Mouse (Mus musculus) liver, embryonic 16.5 days (tissue): Measurements from ENCODE around the gene Iqcf5. TPM values are rescaled to one million over a fixed set of nuclear protein-coding genes. Genes with fewer than 3 reads are reported as not detected.

Experiments used
- ATAC-seq: fragments of 200-750 bp; cut with Nextera tagmentation; 2 replicates; pipeline ENCODE4 v1.8.0; 2017; ENCODE audit warnings: low read depth, mild to moderate bottlenecking, moderate number of reproducible peaks, moderate library complexity
- H3K27ac ChIP-seq: fragments of 300-500 bp; sonication (generic); 2 replicates; pipeline ENCODE4 v1.5.1; 2014; ENCODE audit warnings: mild to moderate bottlenecking, low read length
- H3K27me3 ChIP-seq: fragments of 300-500 bp; sonication (generic); 2 replicates; pipeline ENCODE4 v1.6.1; 2014; ENCODE audit warnings: low read depth, low read length, mixed read lengths; ENCODE audit not compliant: control insufficient read depth, insufficient read depth
- H3K36me3 ChIP-seq: fragments of 300-500 bp; sonication (generic); 2 replicates; pipeline ENCODE4 v1.6.1; 2014; ENCODE audit warnings: mild to moderate bottlenecking; ENCODE audit not compliant: control insufficient read depth, insufficient read depth
- H3K4me1 ChIP-seq: fragments of 300-500 bp; sonication (generic); 2 replicates; pipeline ENCODE4 v1.6.1; 2014; ENCODE audit warnings: low read depth, low read length, mixed read lengths; ENCODE audit not compliant: control insufficient read depth
- H3K4me2 ChIP-seq: fragments of 300-500 bp; sonication (generic); 2 replicates; pipeline ENCODE4 v1.6.1; 2014; ENCODE audit warnings: low read depth, low read length, mixed read lengths
- H3K4me3 ChIP-seq: fragments of 300-500 bp; sonication (generic); 2 replicates; pipeline ENCODE4 v1.5.1; 2014; ENCODE audit warnings: low read depth, mild to moderate bottlenecking, low read length
- H3K9ac ChIP-seq: fragments of 300-500 bp; sonication (generic); 2 replicates; pipeline ENCODE4 v1.6.1; 2014; ENCODE audit warnings: low read depth, low read length
- H3K9me3 ChIP-seq: fragments of 300-500 bp; sonication (generic); replicated peaks from 2 replicates; pipeline ENCODE4 v1.6.1; 2016; ENCODE audit warnings: low read length; ENCODE audit not compliant: control insufficient read depth
- WGBS: fragments of 180-500 bp; shearing (Covaris S2); extraction: QIAGEN DNeasy Blood & Tissue Kit; methylation state at CpG from one replicate; pipeline ENCODE4 v1.1.7; 2014; ENCODE audit not compliant: insufficient replicate concordance; 5-methylcytosine and 5-hydroxymethylcytosine counted together
- polyA plus RNA-seq: library from polyadenylated mRNA; unstranded; fragments of >200 nt; fragmentation: Nextera tagmentation; extraction: Ambion mirVana; gene quantifications from 2 replicates; pipeline ENCODE4 v1.2.1, GENCODE M21; 2015

Iqcf5 gene
- polyA plus RNA-seq, 1 experiment from 2014 or later = not detected

GRCm38 (mm10) chr9:106471892-106472291 lies 42.5 kb upstream of the Iqcf5 start:
- Histone ChIP-seq H3K4me2 (no peak overlapping the region), H3K4me1 (peaks cover 16% of the 10 kb centered on the region), H3K9ac (no peak overlapping the region), H3K27ac (no peak overlapping the region), H3K27me3 (no peaks in the 10 kb centered on the region), H3K36me3 (no peaks in the 10 kb centered on the region), H3K9me3 (no peaks in the 10 kb centered on the region), H3K4me3 (no peak overlapping the region)
- WGBS = 66% methylated on average over 5 of the region's 5 CpGs
- ATAC-seq = no peak

GRCm38 (mm10) chr9:106472321-106472720 lies 42.1 kb upstream of the Iqcf5 start:
- H3K9ac ChIP-seq = no peak overlapping the region
- no peak overlapping the region for H3K4me3 ChIP-seq
- WGBS = 53% methylated on average over 4 of the region's 4 CpGs

GRCm38 (mm10) chr9:106473081-106473752 lies 41.2 kb upstream of the Iqcf5 start:
- H3K4me2 ChIP-seq = no peak overlapping the region
- H3K4me1 ChIP-seq = peaks cover 27% of the 10 kb centered on the region
- no peak overlapping the region for H3K4me3 ChIP-seq
- ATAC-seq = no peak
- 72% methylated on average over 16 of the region's 16 CpGs for WGBS
- no peaks in the 10 kb centered on the region for H3K9me3 ChIP-seq
- no peaks in the 10 kb centered on the region for H3K36me3 ChIP-seq
- H3K27me3 ChIP-seq = no peaks in the 10 kb centered on the region
- no peak overlapping the region for H3K9ac ChIP-seq
- no peak overlapping the region for H3K27ac ChIP-seq

More at GRCm38 (mm10) chr9:106472321-106472720, 42.1 kb upstream of the Iqcf5 start:
- ATAC-seq = no peak
- Histone ChIP-seq H3K27me3 (no peaks in the 10 kb centered on the region), H3K4me1 (peaks cover 18% of the 10 kb centered on the region), H3K9me3 (no peaks in the 10 kb centered on the region), H3K36me3 (no peaks in the 10 kb centered on the region), H3K4me2 (no peak overlapping the region), H3K27ac (no peak overlapping the region)

GRCm38 (mm10) chr9:106473753-106474105 lies 40.6 kb upstream of the Iqcf5 start:
- H3K4me2 ChIP-seq = no peak overlapping the region
- WGBS = 62% methylated on average over 5 of the region's 5 CpGs
- H3K4me3 ChIP-seq = no peak overlapping the region
- H3K9me3 ChIP-seq = no peaks in the 10 kb centered on the region
- H3K36me3 ChIP-seq = no peaks in the 10 kb centered on the region
- no peak for ATAC-seq
- H3K27me3 ChIP-seq = no peaks in the 10 kb centered on the region
- H3K9ac ChIP-seq = no peak overlapping the region
- peaks cover 30% of the 10 kb centered on the region for H3K4me1 ChIP-seq
- no peak overlapping the region for H3K27ac ChIP-seq

GRCm38 (mm10) chr9:106474456-106474855 lies 39.9 kb upstream of the Iqcf5 start:
- no peak overlapping the region for H3K4me2 ChIP-seq
- no peaks in the 10 kb centered on the region for H3K9me3 ChIP-seq
- no peak overlapping the region for H3K27ac ChIP-seq
- H3K9ac ChIP-seq = no peak overlapping the region
- no peak overlapping the region for H3K4me3 ChIP-seq
- no peak for ATAC-seq
- H3K4me1 ChIP-seq = peaks cover 30% of the 10 kb centered on the region
- WGBS = 10% methylated on average over 6 of the region's 6 CpGs
- no peaks in the 10 kb centered on the region for H3K27me3 ChIP-seq
- H3K36me3 ChIP-seq = no peaks in the 10 kb centered on the region

- Histone ChIP-seq H3K9ac (no peak overlapping the region), H3K4me2 (no peak overlapping the region), H3K9me3 (no peaks in the 10 kb centered on the region)
Measured at GRCm38 (mm10) chr9:106475046-106475445, 39.3 kb upstream of the Iqcf5 start.

GRCm38 (mm10) chr9:106475663-106476001 lies 38.7 kb upstream of the Iqcf5 start, which contains the start of gene Rrp9:
Gene Rrp9, plus strand, starts transcription at chr9:106475963.
- peak within 1 kb of the TSS; percentile 16; the same call in 1 of the 2 replicates for H3K4me3 ChIP-seq
- H3K27me3 ChIP-seq = no peaks in the 10 kb centered on the region
- peaks cover 30% of the 10 kb centered on the region for H3K4me1 ChIP-seq
- no peaks in the 10 kb centered on the region; the same call in 1 of the 2 replicates for H3K36me3 ChIP-seq
- H3K9me3 ChIP-seq = no peaks in the 10 kb centered on the region
- peak within 1 kb of the TSS; percentile 7; the same call in 1 of the 2 replicates for H3K27ac ChIP-seq
- ATAC-seq = no peak
- 56% methylated on average over 10 of the region's 10 CpGs for WGBS
- peak within 1 kb of the TSS; percentile 91 for H3K4me2 ChIP-seq
- peak within 1 kb of the TSS; percentile 39 for H3K9ac ChIP-seq

More at GRCm38 (mm10) chr9:106475046-106475445, 39.3 kb upstream of the Iqcf5 start:
- Histone ChIP-seq H3K27me3 (no peaks in the 10 kb centered on the region), H3K36me3 (no peaks in the 10 kb centered on the region), H3K4me1 (peaks cover 30% of the 10 kb centered on the region), H3K27ac (no peak overlapping the region), H3K4me3 (no peak overlapping the region)
- no peak for ATAC-seq
- WGBS = 63% methylated on average over 7 of the region's 7 CpGs

- H3K9me3 ChIP-seq = no peaks in the 10 kb centered on the region
- H3K27me3 ChIP-seq = no peaks in the 10 kb centered on the region
- peak overlapping the region; percentile 16; the same call in 1 of the 2 replicates for H3K4me3 ChIP-seq
- H3K4me2 ChIP-seq = peak overlapping the region; percentile 91
- 0 out of 2 replicates have a peak, but pooled peaks have one; percentile 0 for ATAC-seq
- peak overlapping the region; percentile 7; the same call in 1 of the 2 replicates for H3K27ac ChIP-seq
- peak overlapping the region; percentile 39 for H3K9ac ChIP-seq
- peaks cover 30% of the 10 kb centered on the region for H3K4me1 ChIP-seq
- WGBS = 14% methylated on average over 16 of the region's 16 CpGs
- H3K36me3 ChIP-seq = no peaks in the 10 kb centered on the region; the same call in 1 of the 2 replicates
Measured at GRCm38 (mm10) chr9:106476002-106476923, 38.1 kb upstream of the Iqcf5 start.
